Mouse (Mus musculus) liver, embryonic 14.5 days (tissue): ENCODE measurements around the gene Ppt2.

Experiments used
- CTCF ChIP-seq: IDR thresholded peaks from 2 replicates; pipeline ENCODE4 v1.5.1; 2016; ENCODE audit warnings: antibody characterized with exemption, low read depth, control low read depth
- EP300 ChIP-seq: IDR thresholded peaks from 2 replicates; pipeline ENCODE4 v1.6.1; 2016; ENCODE audit warnings: antibody characterized with exemption, low read depth

DNA sequence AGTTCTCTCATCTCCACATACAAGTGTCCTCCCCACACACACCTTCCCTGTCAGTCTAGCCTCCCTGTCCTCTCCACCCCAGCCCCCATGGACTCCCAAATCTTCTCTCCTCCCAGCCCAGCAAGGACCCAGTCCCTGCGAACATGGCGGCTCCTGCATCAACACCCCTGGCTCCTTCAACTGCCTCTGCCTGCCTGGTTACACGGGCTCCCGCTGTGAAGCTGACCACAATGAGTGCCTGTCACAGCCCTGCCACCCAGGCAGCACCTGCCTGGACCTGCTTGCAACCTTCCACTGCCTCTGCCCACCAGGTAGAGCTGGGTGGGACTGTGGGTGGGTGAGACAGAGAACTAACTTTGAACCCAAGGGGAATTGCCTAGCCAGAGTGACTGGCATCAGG is 58.4 kb downstream of the Ppt2 start:
- TF ChIP-seq CTCF (no peak), EP300 (no peak)
